Comparison of ENCODE assay signal across 12 mouse cellular contexts in genomic region chr10:43106196-43106595, GRCm38 (mm10).
DNase-seq lines count a peak whose midpoint lies in the region; ATAC-seq lines count a peak whose summit lies in the region.
"Had no signal": no experiment of that assay in that cellular context is flagged by ENCODE, and none has a peak within 500 bp of the region (broad histone marks: within the 10 kb centered on the region; RNA-seq: fewer than 3 reads in every experiment).

No protein-coding gene starts in this region.

- H3K4me1 ChIP-seq in forebrain, embryonic 11.5 days (replicated peaks; ENCODE audit: control insufficient read depth, insufficient read depth, low read length), result peaks cover 5% of the 10 kb centered on the region
- peaks cover 25% of the 10 kb centered on the region for H3K4me1 ChIP-seq in hindbrain, embryonic 16.5 days (ENCODE audit: control insufficient read depth, insufficient read depth, low read depth, low read length)
- H3K4me1 ChIP-seq in neural tube, embryonic 14.5 days (ENCODE audit: control insufficient read depth, insufficient read depth, low read length), result peaks cover 28% of the 10 kb centered on the region; the same call in 1 of the 2 replicates
- no peaks in the 10 kb centered on the region for H3K4me1 ChIP-seq in intestine, embryonic 16.5 days (ENCODE audit: control insufficient read depth, insufficient read depth, low read length)

- WGBS in forebrain, embryonic 11.5 days, result 16% methylated on average over 7 of the region's 7 CpGs
- 21% methylated on average over 7 of the region's 7 CpGs for WGBS in hindbrain, embryonic 16.5 days
- 16% methylated on average over 7 of the region's 7 CpGs for WGBS in neural tube, embryonic 14.5 days
- 58% methylated on average over 7 of the region's 7 CpGs for WGBS in intestine, embryonic 16.5 days

- H3K9me3 ChIP-seq in forebrain, embryonic 11.5 days (ENCODE audit: control insufficient read depth, low read length), result no peaks in the 10 kb centered on the region
- no peaks in the 10 kb centered on the region for H3K9me3 ChIP-seq in hindbrain, embryonic 16.5 days (ENCODE audit: control insufficient read depth, low read length)
- no peaks in the 10 kb centered on the region for H3K9me3 ChIP-seq in neural tube, embryonic 14.5 days (ENCODE audit: control insufficient read depth, low read length)
- no peaks in the 10 kb centered on the region for H3K9me3 ChIP-seq in intestine, embryonic 16.5 days (ENCODE audit: control insufficient read depth, low read length)
- H3K9me3 ChIP-seq: heart, embryonic 10.5 days; limb, embryonic 13.5 days had no signal

- H3K27ac ChIP-seq in forebrain, embryonic 11.5 days (ENCODE audit: low read depth, low read length), result peak overlapping the region; percentile 57; the same call in 1 of the 2 replicates
- H3K27ac ChIP-seq in hindbrain, embryonic 16.5 days (ENCODE audit: low read depth, low read length), result 0 out of 2 replicates have a peak overlapping the region, but pooled peaks have one; percentile 55
- peak overlapping the region; percentile 63 for H3K27ac ChIP-seq in neural tube, embryonic 14.5 days (ENCODE audit: low read depth, low read length)
- no peak overlapping the region for H3K27ac ChIP-seq in intestine, embryonic 16.5 days (ENCODE audit: low read length)
- H3K27ac ChIP-seq: heart, embryonic 10.5 days; limb, embryonic 13.5 days had no signal

- no peak overlapping the region for H3K4me3 ChIP-seq in forebrain, embryonic 11.5 days (ENCODE audit: low read depth, low read length)
- no peak overlapping the region for H3K4me3 ChIP-seq in hindbrain, embryonic 16.5 days (ENCODE audit: low read length)
- H3K4me3 ChIP-seq in neural tube, embryonic 14.5 days (ENCODE audit: low read depth, low read length), result no peak overlapping the region
- H3K4me3 ChIP-seq in intestine, embryonic 16.5 days (ENCODE audit: low read length), result no peak overlapping the region
- H3K4me3 ChIP-seq: heart, embryonic 10.5 days; limb, embryonic 13.5 days had no signal

- ATAC-seq in cerebellum, adult (ENCODE audit: insufficient number of reproducible peaks, low FRiP score, low TSS enrichment), result 0 out of 2 replicates have a peak, but pooled peaks have one; percentile 18
- peak; percentile 83 for ATAC-seq in forebrain, embryonic 11.5 days (replicated peaks; ENCODE audit: low FRiP score)
- peak; percentile 73 for ATAC-seq in hindbrain, embryonic 16.5 days
- ATAC-seq in neural tube, embryonic 14.5 days (ENCODE audit: low read depth), result peak; percentile 85
- no peak for ATAC-seq in intestine, embryonic 16.5 days
- ATAC-seq: inflammation-experienced regulatory T-cells, adult 6 months had no signal

- H3K4me2 ChIP-seq in forebrain, embryonic 11.5 days (ENCODE audit: low read depth, low read length, severe bottlenecking), result no peak overlapping the region
- H3K4me2 ChIP-seq in hindbrain, embryonic 16.5 days (ENCODE audit: low read length), result no peak overlapping the region
- no peak overlapping the region for H3K4me2 ChIP-seq in neural tube, embryonic 14.5 days (ENCODE audit: low read depth, low read length)
- H3K4me2 ChIP-seq in intestine, embryonic 16.5 days (ENCODE audit: low read depth, low read length), result no peak overlapping the region
- H3K4me2 ChIP-seq: limb, embryonic 13.5 days had no signal

- DNase-seq in cerebellum, postnatal 14 days, result no peak
- DNase-seq in forebrain, embryonic 11.5 days (ENCODE audit: low spot score), result no peak
- DNase-seq in layer of hippocampus, adult 8-10 months (ENCODE audit: low spot score in 2 of 2), result no peak
- DNase-seq in kidney, adult 9 months, result no peak
- DNase-seq: lung, adult 2 months had no signal

- no peaks in the 10 kb centered on the region for H3K36me3 ChIP-seq in forebrain, embryonic 11.5 days (ENCODE audit: control insufficient read depth, insufficient read depth, low read length)
- no peaks in the 10 kb centered on the region for H3K36me3 ChIP-seq in hindbrain, embryonic 16.5 days (ENCODE audit: control insufficient read depth, insufficient read depth, low read length)
- H3K36me3 ChIP-seq in neural tube, embryonic 14.5 days (ENCODE audit: control insufficient read depth, insufficient read depth, low read length), result no peaks in the 10 kb centered on the region
- no peaks in the 10 kb centered on the region for H3K36me3 ChIP-seq in intestine, embryonic 16.5 days (ENCODE audit: control insufficient read depth, insufficient read depth, low read length)
- H3K36me3 ChIP-seq: heart, embryonic 10.5 days; limb, embryonic 13.5 days had no signal

- no peak overlapping the region for H3K9ac ChIP-seq in forebrain, embryonic 11.5 days (ENCODE audit: low read length)
- H3K9ac ChIP-seq in hindbrain, embryonic 16.5 days (ENCODE audit: low read depth, low read length), result no peak overlapping the region
- H3K9ac ChIP-seq in neural tube, embryonic 14.5 days (replicated peaks; ENCODE audit: low read depth, low read length), result no peak overlapping the region
- no peak overlapping the region for H3K9ac ChIP-seq in intestine, embryonic 16.5 days (ENCODE audit: low read depth, low read length)
- H3K9ac ChIP-seq: limb, embryonic 13.5 days had no signal

- H3K27me3 ChIP-seq in forebrain, embryonic 11.5 days (ENCODE audit: control insufficient read depth, insufficient read depth, low read length), result no peaks in the 10 kb centered on the region
- no peaks in the 10 kb centered on the region for H3K27me3 ChIP-seq in hindbrain, embryonic 16.5 days (replicated peaks; ENCODE audit: control insufficient read depth, insufficient read depth, low read length)
- H3K27me3 ChIP-seq in neural tube, embryonic 14.5 days (ENCODE audit: control insufficient read depth, insufficient read depth, low read length), result no peaks in the 10 kb centered on the region
- H3K27me3 ChIP-seq in intestine, embryonic 16.5 days (replicated peaks; ENCODE audit: control insufficient read depth, insufficient read depth, low read length), result no peaks in the 10 kb centered on the region
